Mouse (Mus musculus) monocyte, adult 2 months (primary cell): ENCODE data around the gene Tnfrsf14.

Experiments
- DNase-seq, 2 experiments: peaks; one replicate each; pipeline ENCODE4 v3.0.0; 2022; ENCODE audit warnings: low spot score in 2 of 2, low read depth in 1 of 2

Tnfrsf14 gene

GRCm38 (mm10) chr4:154922291-154922690, 6.1 kb downstream of the Tnfrsf14 start:
- no peak for DNase-seq

DNA sequence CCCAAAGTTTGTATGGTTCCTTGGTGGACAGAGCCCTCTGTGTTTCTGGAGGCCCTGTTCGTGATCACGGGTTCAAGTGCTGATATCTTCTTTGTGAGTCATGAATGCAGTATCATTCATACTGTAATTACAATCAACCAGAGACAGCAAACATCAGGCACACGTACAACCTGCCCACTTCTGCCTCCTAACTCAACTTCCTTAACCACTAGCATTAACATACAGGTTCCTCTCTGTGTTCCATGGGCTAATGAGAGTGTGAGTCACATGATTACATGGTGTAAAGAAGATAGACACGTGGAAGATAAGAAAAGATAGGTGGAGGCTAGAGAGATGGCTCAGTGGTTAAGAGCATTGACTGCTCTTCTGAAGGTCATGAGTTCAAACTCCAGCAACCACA, 11.7 kb downstream of the Tnfrsf14 start:
- DNase-seq = no peak

- no peak for DNase-seq
Measured at GRCm38 (mm10) chr4:154915286-154915685, 13.1 kb downstream of the Tnfrsf14 start.

DNA sequence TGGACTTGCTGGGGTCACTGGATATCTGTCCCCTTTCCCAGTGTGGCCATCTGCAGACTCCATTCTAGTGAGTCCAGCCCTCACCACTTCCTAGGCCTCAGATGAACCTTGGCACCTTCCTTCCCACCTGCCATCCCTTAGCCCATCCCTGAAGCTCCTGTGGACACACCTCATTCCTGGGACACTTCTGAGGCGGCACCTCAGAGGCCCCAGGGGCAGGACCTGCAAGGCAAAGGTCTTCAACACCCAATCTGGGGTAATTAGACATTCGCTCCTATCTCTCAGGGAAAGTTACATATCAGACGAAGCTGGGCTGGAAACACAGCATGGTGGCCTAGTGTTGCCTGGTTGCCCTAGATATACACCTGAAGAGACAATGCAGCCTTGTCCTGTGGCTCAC, 13.7 kb downstream of the Tnfrsf14 start:
- DNase-seq = no peak

- no peak for DNase-seq
Measured at GRCm38 (mm10) chr4:154914252-154914651, 14.1 kb downstream of the Tnfrsf14 start.

GRCm38 (mm10) chr4:154913845-154914244, 14.5 kb downstream of the Tnfrsf14 start:
- no peak for DNase-seq

GRCm38 (mm10) chr4:154911644-154912043, 16.7 kb downstream of the Tnfrsf14 start:
- no peak for DNase-seq

DNA sequence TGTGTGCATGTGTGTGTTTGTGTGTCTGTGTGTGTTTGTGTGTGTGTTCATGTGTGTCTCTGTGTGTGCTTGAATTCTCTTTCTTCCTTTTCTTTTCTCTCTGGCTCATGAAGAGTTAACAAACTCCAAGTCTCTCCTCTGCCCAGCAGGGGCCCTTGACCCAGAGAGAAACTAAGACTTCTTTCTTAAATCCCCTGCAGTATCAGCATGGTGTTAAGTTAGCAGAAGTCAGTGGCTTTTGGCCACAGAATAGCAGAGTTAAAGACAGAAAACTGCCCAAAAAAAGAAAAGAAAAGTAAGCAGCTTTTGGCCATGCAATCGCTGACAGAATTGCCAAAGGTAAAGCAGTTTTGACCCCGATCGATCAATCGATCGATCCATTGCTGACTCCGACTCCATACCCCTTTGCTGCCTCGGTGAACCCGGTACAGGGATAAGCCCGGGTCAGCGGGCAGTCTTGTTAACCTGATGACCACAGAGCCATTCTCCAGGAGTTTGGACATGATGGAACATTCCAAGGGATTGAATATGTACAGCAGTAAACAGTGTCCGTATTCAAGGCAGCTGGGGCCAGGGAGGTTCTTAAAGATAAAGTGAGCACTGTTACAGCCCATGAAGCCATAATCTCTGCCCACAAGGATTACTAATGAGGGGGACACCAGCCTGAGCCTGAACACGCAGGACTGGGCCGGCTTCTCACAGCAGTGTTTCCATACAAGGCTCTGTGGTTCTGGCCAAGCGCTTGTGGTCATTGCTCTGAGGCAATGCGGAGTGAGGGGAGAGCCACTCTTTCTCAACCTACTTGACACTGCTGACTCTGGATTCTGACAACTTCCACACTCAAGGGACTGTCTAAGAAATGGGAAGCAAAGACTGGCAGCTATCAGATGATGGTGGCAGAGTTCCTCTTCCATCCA, 17.5 kb downstream of the Tnfrsf14 start:
- peak; percentile 73 to 80 for DNase-seq

DNA sequence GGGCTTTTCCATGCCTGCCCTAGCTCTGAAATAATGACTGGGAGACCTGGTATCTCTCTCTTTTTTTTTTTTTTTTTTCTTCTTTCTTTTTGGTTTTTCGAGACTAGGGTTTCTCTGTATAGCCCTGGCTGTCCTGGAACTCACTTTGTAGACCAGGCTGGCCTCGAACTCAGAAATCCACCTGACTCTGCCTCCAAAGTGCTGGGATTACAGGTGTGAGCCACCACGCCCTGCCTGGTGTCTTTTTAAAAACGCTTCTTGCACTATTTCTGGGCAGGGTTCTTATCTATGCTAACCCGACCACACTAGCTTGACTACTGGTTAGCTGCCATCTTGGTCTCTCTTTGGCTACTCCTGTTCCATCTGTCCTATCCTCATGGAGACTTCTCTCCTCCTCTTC, 19.9 kb downstream of the Tnfrsf14 start:
- no peak for DNase-seq

DNA sequence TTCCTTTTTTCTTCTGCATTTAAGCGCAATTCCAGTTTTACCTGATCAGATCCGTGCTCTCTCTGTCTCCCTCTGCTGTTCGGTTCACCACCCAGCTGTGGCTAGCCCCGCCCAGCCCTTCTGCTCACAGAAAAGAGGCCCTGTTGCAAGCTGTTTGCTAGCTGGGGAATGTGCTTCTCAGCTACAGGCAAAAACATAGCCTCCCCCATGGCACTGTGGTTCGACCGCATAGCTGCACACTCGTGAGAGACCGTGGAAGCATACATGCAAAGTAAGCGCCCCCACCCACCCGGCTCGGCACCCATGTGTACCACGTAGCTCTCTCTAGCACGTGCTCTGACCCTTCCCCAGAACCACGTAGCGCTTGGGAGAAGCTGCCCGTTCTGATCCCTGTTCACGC, 20.5 kb downstream of the Tnfrsf14 start:
- no peak for DNase-seq

- peak; percentile 59 to 76 for DNase-seq
Measured at GRCm38 (mm10) chr4:154904185-154905071, 23.9 kb downstream of the Tnfrsf14 start.

DNA sequence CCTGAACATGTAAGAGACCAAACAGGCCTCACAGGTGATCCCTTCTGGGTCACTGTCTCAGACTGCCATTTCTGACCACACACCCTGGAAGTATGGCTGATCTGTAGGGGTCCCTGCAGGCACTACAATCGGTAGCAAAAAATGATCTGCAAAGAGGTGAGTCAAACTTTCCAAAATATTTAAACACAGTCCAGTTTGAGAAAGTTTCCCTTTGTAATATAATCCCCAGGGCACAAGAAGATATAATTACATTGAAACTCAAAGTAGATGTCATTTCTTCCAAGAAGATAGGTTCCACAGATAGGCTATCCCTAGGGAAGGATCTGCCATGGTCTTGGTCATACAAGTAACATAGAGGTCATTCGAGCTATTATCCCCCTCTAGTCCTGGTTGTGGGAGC, 26.0 kb downstream of the Tnfrsf14 start:
- DNase-seq = no peak

DNA sequence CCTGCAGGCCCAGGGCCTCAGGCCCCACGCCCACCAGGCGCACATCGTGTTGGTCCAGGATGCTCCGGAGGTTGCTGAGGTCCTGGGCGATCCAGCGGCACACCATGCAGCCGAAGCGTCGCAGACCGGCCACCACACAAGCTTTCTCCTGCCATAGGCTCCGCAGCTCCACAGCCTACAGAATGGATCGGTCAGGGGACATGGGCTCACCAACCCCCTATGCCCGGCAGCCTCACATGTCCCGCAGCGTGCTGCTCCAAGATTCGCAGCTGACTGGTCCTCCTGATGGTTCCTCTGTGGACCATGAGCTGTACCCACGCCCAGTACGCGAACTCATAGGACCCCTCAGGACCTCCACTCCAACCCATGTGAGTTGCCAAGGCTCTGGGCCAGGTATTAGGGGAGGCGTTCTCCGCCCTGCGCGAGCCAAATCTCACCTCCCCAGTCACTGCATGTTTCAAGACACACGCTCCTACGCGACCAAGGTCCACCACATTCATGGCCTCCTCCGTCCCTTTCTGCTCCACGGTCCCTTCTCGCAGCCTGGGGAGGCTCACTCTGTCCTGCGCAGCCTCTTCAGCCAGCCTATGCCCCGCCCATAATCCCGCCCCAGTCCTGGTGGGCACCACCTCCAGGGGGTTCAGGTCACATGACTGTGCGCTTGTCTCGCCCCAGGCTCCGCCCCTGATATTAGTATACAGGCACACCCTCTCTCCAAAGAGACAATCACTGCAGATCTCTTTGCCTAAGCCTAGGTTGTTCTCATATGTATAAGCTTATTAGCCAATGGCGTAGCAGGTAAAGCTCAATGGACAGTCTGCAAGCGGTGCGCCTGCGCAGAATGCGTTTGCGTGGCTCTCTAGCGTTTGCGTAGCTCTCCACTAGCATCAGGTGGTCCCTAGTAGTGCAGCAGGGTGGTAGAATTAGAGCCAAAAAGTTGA, 29.6 kb downstream of the Tnfrsf14 start, which contains the start of gene Fam213b:
Gene Fam213b, minus strand, starts transcription at position 630 of the 941 bp plus-strand sequence.
- DNase-seq = peak in 1 of 2 experiments; percentile 60

GRCm38 (mm10) chr4:154897676-154898465, 30.5 kb downstream of the Tnfrsf14 start:
- no peak for DNase-seq

DNA sequence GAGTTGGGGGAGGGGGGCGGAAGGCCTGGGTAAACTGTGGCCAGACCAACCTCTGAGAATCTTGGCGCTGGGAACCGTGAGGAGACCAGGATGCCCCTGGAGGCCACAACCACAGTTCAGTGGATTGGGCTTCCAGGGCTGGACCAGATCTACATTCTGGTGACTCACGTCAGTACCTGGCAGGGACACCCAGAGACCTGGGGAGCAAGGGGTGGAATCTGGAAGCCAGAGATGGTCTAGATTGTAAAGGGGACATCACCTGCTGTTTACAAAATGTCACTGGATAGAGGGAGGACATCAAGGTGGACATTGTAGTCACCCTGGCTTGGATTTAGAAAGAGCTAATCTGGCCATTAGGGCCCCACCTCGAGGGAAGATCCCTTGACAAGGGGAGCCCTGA, 32.8 kb downstream of the Tnfrsf14 start:
- no peak for DNase-seq

DNA sequence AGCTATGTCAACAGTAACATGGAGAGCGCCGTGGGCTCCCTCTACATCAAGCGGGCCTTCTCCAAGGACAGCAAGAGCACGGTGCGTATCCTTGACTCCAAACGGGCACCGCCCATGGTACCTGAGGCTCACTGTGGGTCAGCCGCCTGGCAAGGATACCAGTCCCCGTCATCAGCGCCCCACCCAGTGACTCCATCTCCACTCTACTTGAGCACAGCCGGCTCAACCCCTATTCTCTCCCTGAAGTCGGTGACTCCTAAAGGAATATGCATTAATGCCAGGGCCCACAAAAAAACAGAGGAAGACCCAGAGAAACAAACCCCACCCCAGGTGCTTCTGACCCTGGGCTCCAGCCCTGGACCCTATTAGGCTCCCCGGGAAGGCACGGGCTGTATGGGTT, 37.5 kb downstream of the Tnfrsf14 start:
- no peak for DNase-seq

GRCm38 (mm10) chr4:154887593-154888250, 40.6 kb downstream of the Tnfrsf14 start:
- DNase-seq = no peak

DNA sequence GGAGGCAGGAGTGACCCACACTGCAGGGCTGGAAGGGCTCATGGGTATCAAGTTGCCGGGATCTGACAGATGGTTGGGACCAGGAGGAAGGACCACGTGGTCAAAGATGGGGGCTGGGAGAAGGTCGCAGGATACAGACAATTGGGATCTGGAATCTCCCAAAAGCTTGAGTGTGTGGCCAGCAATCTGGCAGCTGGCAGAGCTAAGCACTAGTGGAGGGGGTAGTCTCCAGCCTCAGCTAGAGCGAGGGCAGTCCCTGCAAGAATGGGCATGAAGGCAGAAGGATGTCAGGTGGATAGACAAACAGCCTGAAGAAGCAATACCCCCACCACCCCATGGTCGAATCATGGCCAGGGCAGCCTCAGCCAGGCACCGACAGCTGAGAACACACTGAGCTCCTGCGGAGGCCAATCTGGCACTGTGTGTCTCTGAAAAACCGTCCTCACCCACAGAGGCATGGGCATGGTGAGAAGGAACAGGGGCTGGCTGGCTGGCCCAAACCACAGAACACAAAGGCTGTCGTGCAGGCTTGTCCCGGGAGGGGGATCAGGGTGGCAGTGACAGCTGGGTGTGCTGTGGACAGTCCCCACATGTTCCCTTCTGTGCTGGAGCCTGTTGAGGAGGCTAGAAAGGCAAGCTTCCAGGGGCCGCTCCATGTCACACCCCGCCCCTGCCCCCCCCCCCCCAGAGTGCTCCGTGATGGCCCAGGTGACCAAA, 41.3 kb downstream of the Tnfrsf14 start:
- no peak for DNase-seq

DNA sequence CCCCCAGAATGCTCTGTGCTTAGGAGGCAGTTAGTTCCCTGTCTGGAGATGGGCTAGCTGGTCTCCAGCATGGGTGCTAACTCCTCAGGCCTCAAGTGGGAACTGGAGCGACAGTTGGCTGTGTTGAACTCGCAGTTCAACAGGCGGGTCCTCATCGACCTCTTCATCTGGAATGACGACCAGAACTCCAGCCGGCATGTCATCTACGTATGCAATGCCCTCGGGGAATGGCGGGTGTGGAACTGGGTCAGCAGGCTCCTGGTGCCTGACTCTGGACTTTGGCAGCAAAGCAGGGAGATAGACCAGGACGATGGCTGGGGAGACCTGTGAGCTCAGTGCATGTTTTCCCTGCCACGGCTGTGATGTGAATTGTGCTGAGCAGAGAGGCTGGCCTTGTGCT, 42.9 kb downstream of the Tnfrsf14 start:
- DNase-seq = no peak
